Mouse (Mus musculus) WW6 (cell line): ENCODE measurements at regions not wholly inside any gene's neighbourhood (a gene's known extent, or its start where the extent isn't known, plus 50 kb on each side); places are given as distances from the start of the nearest gene placed in this dataset.

Source experiments
- DNase-seq: peaks from one replicate; pipeline ENCODE4 v3.0.0-alpha.2; 2013; ENCODE audit warnings: low read depth, low spot score

- DNase-seq, result no peak
Measured at GRCm38 (mm10) chr8:52355226-52355625, 1156.3 kb upstream of the Aga start.

- peak; percentile 43 for DNase-seq
Measured at GRCm38 (mm10) chr8:52356001-52356734, 1155.4 kb upstream of the Aga start.

GRCm38 (mm10) chr8:52357840-52358239 lies 1153.7 kb upstream of the Aga start:
- no peak for DNase-seq
